Mouse (Mus musculus) thymus, adult 2 months (tissue): ENCODE results near the gene Grik3.

Source experiments
- CTCF ChIP-seq: fragments of 200-500 bp; IDR thresholded peaks from 2 replicates; pipeline ENCODE4 v1.5.1; 2012; ENCODE audit warnings: mild to moderate bottlenecking, control low read depth, low read length, moderate library complexity, borderline replicate concordance; ENCODE audit not compliant: control insufficient read depth, poor library complexity, insufficient read depth; ENCODE audit errors: extremely low read depth
- POLR2A ChIP-seq: fragments of 200-500 bp; IDR thresholded peaks from 2 replicates; pipeline ENCODE4 v1.6.1; 2012; ENCODE audit warnings: mild to moderate bottlenecking, low read length, control low read depth, moderate library complexity; ENCODE audit not compliant: control insufficient read depth, poor library complexity, insufficient read depth; ENCODE audit errors: extremely low read depth

- TF ChIP-seq POLR2A (no peak), CTCF (no peak)
Observed at GRCm38 (mm10) chr4:125629544-125629943, 139.0 kb downstream of the Grik3 start.
